ENCODE assay signal across 8 mouse cellular contexts in genomic region chr2:4883009-4883704, GRCm38 (mm10). TPM values are rescaled to one million over a fixed set of nuclear protein-coding genes. Genes with fewer than 3 reads are reported as not detected.
DNase-seq lines count a peak whose midpoint lies in the region; ATAC-seq and TF ChIP-seq lines count a peak whose summit lies in the region.

No protein-coding gene starts in this region.

- peaks cover 15% of the 10 kb centered on the region; the same call in 1 of the 2 replicates for H3K4me1 ChIP-seq in lung, postnatal 0 days (ENCODE audit: insufficient read depth, low read depth, low read length)
- peaks cover 12% of the 10 kb centered on the region; the same call in 1 of the 2 replicates for H3K4me1 ChIP-seq in intestine, embryonic 15.5 days (replicated peaks)
- H3K4me1 ChIP-seq in neural tube, embryonic 12.5 days, result peaks cover 16% of the 10 kb centered on the region

- no peak for TF ChIP-seq CTCF in lung, postnatal 0 days (IDR thresholded peaks at IDR 0.05)

- under 1% methylated on average over 18 of the region's 18 CpGs for WGBS in lung, postnatal 0 days
- 2% methylated on average over 18 of the region's 18 CpGs for WGBS in intestine, embryonic 15.5 days
- WGBS in neural tube, embryonic 12.5 days, result under 1% methylated on average over 18 of the region's 18 CpGs

- peak overlapping the region; percentile 78 for H3K4me2 ChIP-seq in lung, postnatal 0 days (replicated peaks; ENCODE audit: low read depth, low read length)
- H3K4me2 ChIP-seq in intestine, embryonic 15.5 days (replicated peaks), result peak overlapping the region; percentile 54
- H3K4me2 ChIP-seq in neural tube, embryonic 12.5 days (replicated peaks), result peak overlapping the region; percentile 74

- H3K4me3 ChIP-seq in lung, postnatal 0 days (ENCODE audit: low read depth, low read length), result peak overlapping the region; percentile 91
- H3K4me3 ChIP-seq in intestine, embryonic 15.5 days (replicated peaks), result peak overlapping the region; percentile 98
- peak overlapping the region; percentile 95 for H3K4me3 ChIP-seq in neural tube, embryonic 12.5 days

- TF ChIP-seq EP300 in lung, postnatal 0 days (IDR thresholded peaks at IDR 0.05), result no peak

- H3K9me3 ChIP-seq in lung, postnatal 0 days (ENCODE audit: low read length), result no peaks in the 10 kb centered on the region
- no peaks in the 10 kb centered on the region for H3K9me3 ChIP-seq in intestine, embryonic 15.5 days
- H3K9me3 ChIP-seq in neural tube, embryonic 12.5 days, result no peaks in the 10 kb centered on the region

- no peak for ATAC-seq in lung, postnatal 0 days
- no peak for ATAC-seq in intestine, embryonic 15.5 days
- ATAC-seq in neural tube, embryonic 12.5 days (ENCODE audit: low FRiP score, low read depth), result no peak

- H3K27me3 ChIP-seq in lung, postnatal 0 days (replicated peaks; ENCODE audit: insufficient read depth, low read length), result no peaks in the 10 kb centered on the region
- H3K27me3 ChIP-seq in intestine, embryonic 15.5 days (replicated peaks), result no peaks in the 10 kb centered on the region
- H3K27me3 ChIP-seq in neural tube, embryonic 12.5 days (replicated peaks), result no peaks in the 10 kb centered on the region

- peak overlapping the region; percentile 98 for H3K27ac ChIP-seq in lung, postnatal 0 days (ENCODE audit: low read length)
- H3K27ac ChIP-seq in intestine, embryonic 15.5 days, result peak overlapping the region; percentile 99; the same call in 1 of the 2 replicates
- H3K27ac ChIP-seq in neural tube, embryonic 12.5 days, result no peak overlapping the region

- DNase-seq in lung, postnatal 0 days (ENCODE audit: low spot score), result peak; percentile 26
- no peak for DNase-seq in lung, postnatal 4 days
- peak; percentile 61 for DNase-seq in embryo, embryonic 10.5 days (ENCODE audit: low spot score)
- no peak for DNase-seq in spleen, postnatal 4 days (ENCODE audit: low spot score in 2 of 2)
- no peak for DNase-seq in adrenal gland, postnatal 14 days
- no peak for DNase-seq in urinary bladder, postnatal 10 days (ENCODE audit: low spot score)

- no peaks in the 10 kb centered on the region for H3K36me3 ChIP-seq in lung, postnatal 0 days (ENCODE audit: insufficient read depth, low read length)
- H3K36me3 ChIP-seq in intestine, embryonic 15.5 days, result peaks cover 9% of the 10 kb centered on the region
- H3K36me3 ChIP-seq in neural tube, embryonic 12.5 days, result peaks cover 29% of the 10 kb centered on the region

- H3K9ac ChIP-seq in lung, postnatal 0 days (replicated peaks; ENCODE audit: low read depth), result peak overlapping the region; percentile 96
- peak overlapping the region; percentile 99; the same call in 1 of the 2 replicates for H3K9ac ChIP-seq in intestine, embryonic 15.5 days
- peak overlapping the region; percentile 99 for H3K9ac ChIP-seq in neural tube, embryonic 12.5 days

RNA-seq across cellular contexts. Expression of gene Sephs1, which starts 1.8 kb away (rescaled TPM):
- polyA plus RNA-seq in lung, postnatal 0 days (2015; fragmentation: Nextera tagmentation; extraction: Ambion mirVana), result 34.3 and 34.6 TPM in 2 replicates
- 58.8 and 62.4 TPM in 2 replicates for polyA plus RNA-seq in intestine, embryonic 15.5 days (2015; fragmentation: Nextera tagmentation; extraction: Ambion mirVana)
- polyA plus RNA-seq in neural tube, embryonic 12.5 days (2016; fragmentation: Nextera tagmentation; extraction: Ambion mirVana), result 99.5 and 103 TPM in 2 replicates
- 45.8 and 50.8 TPM in 2 replicates for total RNA-seq in adrenal gland, postnatal 14 days (2021)

RNA-seq across cellular contexts. Expression of gene Phyh, which starts 35.7 kb away (rescaled TPM):
- 76.5 and 86.9 TPM in 2 replicates for polyA plus RNA-seq in lung, postnatal 0 days (2015; fragmentation: Nextera tagmentation; extraction: Ambion mirVana)
- 80.1 and 83.7 TPM in 2 replicates for polyA plus RNA-seq in intestine, embryonic 15.5 days (2015; fragmentation: Nextera tagmentation; extraction: Ambion mirVana)
- 41.6 and 46.1 TPM in 2 replicates for polyA plus RNA-seq in neural tube, embryonic 12.5 days (2016; fragmentation: Nextera tagmentation; extraction: Ambion mirVana)
- total RNA-seq in adrenal gland, postnatal 14 days (2021), result 370 and 447 TPM in 2 replicates

Comparison
In these comparisons a context has a peak if more than half of its experiments do, and no peak if none do; other contexts are left out.
1. DNase-seq: peak in lung, postnatal 0 days (single experiment) and embryo, embryonic 10.5 days (single experiment); none in lung, postnatal 4 days (0 of 2), spleen, postnatal 4 days (0 of 2), adrenal gland, postnatal 14 days (single experiment) and urinary bladder, postnatal 10 days (single experiment).
2. Peak in every context shown above with its lines, with median percentiles within 50 percentile points of each other: H3K4me2 ChIP-seq, H3K4me3 ChIP-seq and H3K9ac ChIP-seq.